Mouse (Mus musculus) intestine, embryonic 16.5 days (tissue): ENCODE measurements around the gene Hagh. TPM values are rescaled to one million over a fixed set of nuclear protein-coding genes. Genes with fewer than 3 reads are reported as not detected.
A peak's percentile ranks its signal among the peaks of the same experiment; 100 is the strongest.

ENCODE experiments used
- ATAC-seq: fragments of 200-750 bp; cut with Nextera tagmentation; 2 replicates; pipeline ENCODE4 v1.8.0; 2017; ENCODE audit warnings: moderate TSS enrichment, moderate library complexity
- H3K27ac ChIP-seq: fragments of 300-500 bp; sonication (generic); 2 replicates; pipeline ENCODE4 v1.5.1; 2014; ENCODE audit warnings: mild to moderate bottlenecking, low read length
- H3K27me3 ChIP-seq: fragments of 300-500 bp; sonication (generic); replicated peaks from 2 replicates; pipeline ENCODE4 v1.6.1; 2014; ENCODE audit warnings: low read length, control low read depth, mixed read lengths; ENCODE audit not compliant: control insufficient read depth, insufficient read depth
- H3K36me3 ChIP-seq: fragments of 300-500 bp; sonication (generic); 2 replicates; pipeline ENCODE4 v1.6.1; 2014; ENCODE audit warnings: low read length, control low read depth; ENCODE audit not compliant: control insufficient read depth, insufficient read depth
- H3K4me1 ChIP-seq: fragments of 300-500 bp; sonication (generic); 2 replicates; pipeline ENCODE4 v1.6.1; 2014; ENCODE audit warnings: low read length, control low read depth, mixed read lengths; ENCODE audit not compliant: control insufficient read depth, insufficient read depth
- H3K4me2 ChIP-seq: fragments of 300-500 bp; sonication (generic); 2 replicates; pipeline ENCODE4 v1.6.1; 2014; ENCODE audit warnings: low read depth, low read length, control low read depth
- H3K4me3 ChIP-seq: fragments of 300-500 bp; sonication (generic); 2 replicates; pipeline ENCODE4 v1.5.1; 2014; ENCODE audit warnings: mild to moderate bottlenecking, low read length
- H3K9ac ChIP-seq: fragments of 300-500 bp; sonication (generic); 2 replicates; pipeline ENCODE4 v1.6.1; 2014; ENCODE audit warnings: low read depth, low read length
- H3K9me3 ChIP-seq: fragments of 300-500 bp; sonication (generic); 2 replicates; pipeline ENCODE4 v1.6.1; 2016; ENCODE audit warnings: low read length, control low read depth; ENCODE audit not compliant: control insufficient read depth
- WGBS: fragments of 180-500 bp; shearing (Covaris S2); extraction: QIAGEN DNeasy Blood & Tissue Kit; methylation state at CpG from one replicate; pipeline ENCODE4 v1.1.7; 2014; 5-methylcytosine and 5-hydroxymethylcytosine counted together
- polyA plus RNA-seq: library from polyadenylated mRNA; unstranded; fragments of >200 nt; fragmentation: Nextera tagmentation; extraction: Ambion mirVana; gene quantifications from 2 replicates; pipeline ENCODE4 v1.2.1, GENCODE M21; 2015

The Hagh gene
- polyA plus RNA-seq, 1 experiment from 2014 or later = 86.5 TPM

DNA sequence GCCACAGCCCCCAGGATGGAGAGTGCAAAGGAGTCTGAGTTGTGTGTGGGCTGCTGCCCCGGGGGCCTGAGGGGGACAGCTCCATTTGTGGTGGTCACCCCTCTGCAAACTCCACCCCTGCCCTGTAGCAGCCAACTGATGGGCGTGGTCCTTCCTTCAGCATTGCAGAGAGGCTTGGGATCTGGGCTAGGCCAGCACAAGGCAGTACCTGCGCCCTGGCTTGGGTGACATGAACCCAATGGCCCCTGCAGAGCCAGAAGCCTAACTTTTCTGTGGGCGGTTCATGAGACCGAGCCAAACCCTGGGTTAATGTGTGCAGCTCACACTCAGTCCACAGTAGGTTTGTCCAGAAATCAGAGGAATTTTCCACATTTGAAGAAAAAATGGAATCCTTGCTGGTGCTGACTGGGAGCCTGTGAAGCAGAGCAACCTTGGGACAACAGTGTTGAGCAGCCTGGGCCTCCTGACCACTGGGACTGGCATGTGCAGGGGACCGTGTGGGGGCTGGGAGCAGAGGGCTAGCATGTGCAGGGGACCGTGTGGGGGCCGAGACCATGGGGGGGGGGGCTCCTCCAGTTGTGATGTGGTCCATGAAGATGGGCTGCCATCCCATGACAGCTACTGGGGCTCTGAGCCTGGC, 18.0 kb downstream of the Hagh start:
- H3K4me3 ChIP-seq = no peak overlapping the region
- ATAC-seq = no peak
- H3K9ac ChIP-seq = no peak overlapping the region
- H3K4me2 ChIP-seq = no peak overlapping the region
- H3K27ac ChIP-seq = no peak overlapping the region
- no peaks in the 10 kb centered on the region for H3K9me3 ChIP-seq
- H3K36me3 ChIP-seq = peaks cover 11% of the 10 kb centered on the region; the same call in 1 of the 2 replicates
- no peaks in the 10 kb centered on the region for H3K27me3 ChIP-seq
- 85% methylated on average over 8 of the region's 8 CpGs for WGBS
- no peaks in the 10 kb centered on the region for H3K4me1 ChIP-seq

DNA sequence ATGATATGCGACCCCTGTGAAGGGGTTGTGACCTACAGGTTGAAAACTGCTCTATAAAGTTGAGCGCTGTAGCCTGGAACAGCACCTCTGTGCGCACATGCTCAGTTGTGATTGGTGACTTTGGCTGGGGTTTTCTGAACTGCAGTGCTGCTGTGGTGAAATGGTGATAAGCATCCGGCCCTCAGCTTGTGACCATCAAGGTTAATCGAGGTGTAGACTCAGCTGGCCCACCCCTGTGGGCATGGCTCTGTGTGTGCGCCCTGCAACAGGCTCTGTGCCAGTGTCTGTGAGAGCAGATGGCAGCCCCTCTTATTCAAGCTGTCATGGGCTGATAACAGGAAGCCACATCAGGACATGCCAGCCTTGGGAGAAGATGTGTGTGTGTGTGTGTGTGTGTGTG, 19.0 kb downstream of the Hagh start:
- peak; percentile 73 for ATAC-seq
- Histone ChIP-seq H3K4me2 (no peak overlapping the region), H3K4me3 (no peak overlapping the region), H3K36me3 (0 out of 2 replicates have a peak, but pooled peaks cover 8% of the 10 kb centered on the region), H3K9ac (no peak overlapping the region), H3K9me3 (no peaks in the 10 kb centered on the region), H3K27me3 (no peaks in the 10 kb centered on the region), H3K27ac (no peak overlapping the region), H3K4me1 (no peaks in the 10 kb centered on the region)
- WGBS = 87% methylated on average over 6 of the region's 6 CpGs

- Histone ChIP-seq H3K27ac (no peak overlapping the region), H3K36me3 (0 out of 2 replicates have a peak, but pooled peaks cover 8% of the 10 kb centered on the region), H3K4me2 (no peak overlapping the region), H3K27me3 (no peaks in the 10 kb centered on the region), H3K9me3 (no peaks in the 10 kb centered on the region), H3K9ac (no peak overlapping the region), H3K4me1 (no peaks in the 10 kb centered on the region), H3K4me3 (no peak overlapping the region)
- 95% methylated on average over 8 of the region's 8 CpGs for whole genome bisulfite sequencing
- ATAC-seq = peak; percentile 27; the same call in 1 of the 2 replicates
These were observed 20.1 kb downstream of the Hagh start for GRCm38 (mm10) chr17:24860076-24860475.

- Histone ChIP-seq H3K4me1 (no peaks in the 10 kb centered on the region), H3K4me2 (no peak overlapping the region), H3K36me3 (0 out of 2 replicates have a peak, but pooled peaks cover 11% of the 10 kb centered on the region), H3K27ac (no peak overlapping the region), H3K9ac (no peak overlapping the region), H3K9me3 (no peaks in the 10 kb centered on the region), H3K4me3 (no peak overlapping the region), H3K27me3 (no peaks in the 10 kb centered on the region)
- 92% methylated on average over 3 of the region's 3 CpGs for WGBS
- no peak for ATAC-seq
These were observed 21.8 kb downstream of the Hagh start for GRCm38 (mm10) chr17:24861785-24862184.

DNA sequence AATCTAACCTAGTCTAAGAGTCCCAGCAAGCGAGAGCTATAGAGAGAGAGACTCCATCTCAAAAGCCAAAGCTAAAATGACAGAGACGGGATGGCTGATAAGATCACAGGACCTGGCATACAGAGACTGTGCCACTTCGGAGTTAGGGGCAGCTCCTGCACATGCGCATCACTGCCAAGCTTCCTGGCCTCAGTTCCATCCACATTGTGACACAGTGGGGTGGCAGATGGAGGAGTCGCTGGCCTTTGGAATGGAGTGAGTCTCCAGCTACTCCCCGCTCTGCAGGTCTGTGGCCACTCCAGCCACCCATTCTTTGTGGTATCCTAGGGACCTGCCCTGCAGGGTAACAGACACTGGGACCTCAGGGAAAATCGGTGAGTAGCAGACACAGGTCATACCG, 25.8 kb downstream of the Hagh start, which contains the start of gene Igfals:
Gene Igfals (plus strand): TSS at position 222 of the 400 bp plus-strand sequence.
- H3K4me3 ChIP-seq = no peak within 1 kb of the TSS
- H3K27me3 ChIP-seq = no peaks in the 10 kb centered on the region
- no peak for ATAC-seq
- WGBS = 87% methylated on average over 8 of the region's 8 CpGs
- no peaks in the 10 kb centered on the region for H3K4me1 ChIP-seq
- 0 out of 2 replicates have a peak, but pooled peaks cover 11% of the 10 kb centered on the region for H3K36me3 ChIP-seq
- no peak within 1 kb of the TSS for H3K9ac ChIP-seq
- H3K27ac ChIP-seq = no peak within 1 kb of the TSS
- H3K4me2 ChIP-seq = no peak within 1 kb of the TSS
- H3K9me3 ChIP-seq = no peaks in the 10 kb centered on the region

GRCm38 (mm10) chr17:24867914-24868313, 28.0 kb downstream of the Hagh start:
- ATAC-seq = no peak
- WGBS = 95% methylated on average over 10 of the region's 10 CpGs

DNA sequence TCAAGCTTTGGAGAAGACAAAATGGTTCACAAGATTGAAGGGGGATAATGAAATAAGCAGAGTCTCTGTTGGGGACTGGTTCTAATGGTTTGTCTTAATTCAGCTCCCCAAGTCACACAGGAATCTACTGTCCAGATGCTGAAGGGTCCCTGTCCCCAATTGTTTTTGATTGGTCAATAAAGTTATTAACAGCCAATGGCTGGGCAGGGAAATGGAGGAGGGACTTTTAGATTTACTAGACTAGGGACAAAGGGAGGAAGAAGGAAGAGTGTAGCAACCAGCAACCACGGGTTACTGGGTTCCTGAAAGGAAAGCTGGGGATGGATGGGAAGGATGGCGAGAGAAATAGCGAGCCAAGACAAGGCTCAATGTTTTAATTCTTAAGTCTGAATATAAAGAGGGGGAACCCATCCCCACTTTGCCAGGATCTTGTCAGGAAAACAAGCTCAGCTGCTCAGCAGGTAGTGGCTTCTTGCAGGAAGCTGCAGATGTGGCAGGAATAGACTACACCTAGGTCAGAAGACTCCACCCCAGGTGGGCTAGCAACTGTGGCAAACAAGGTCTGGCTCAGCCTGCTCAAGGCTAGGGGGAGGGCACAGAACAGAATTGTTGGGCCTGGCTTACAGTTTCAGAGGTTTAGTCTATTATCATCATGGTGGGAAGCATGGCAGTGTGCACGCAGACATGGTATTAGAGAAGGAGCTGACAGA, 33.9 kb downstream of the Hagh start:
- WGBS = 52% methylated on average over 4 of the region's 4 CpGs

More at GRCm38 (mm10) chr17:24867914-24868313, 28.0 kb downstream of the Hagh start:
- 0 out of 2 replicates have a peak, but pooled peaks cover 3% of the 10 kb centered on the region for H3K36me3 ChIP-seq
- H3K9me3 ChIP-seq = no peaks in the 10 kb centered on the region
- H3K4me3 ChIP-seq = no peak overlapping the region
- no peak overlapping the region for H3K4me2 ChIP-seq
- no peak overlapping the region for H3K9ac ChIP-seq
- no peaks in the 10 kb centered on the region for H3K4me1 ChIP-seq
- H3K27me3 ChIP-seq = no peaks in the 10 kb centered on the region
- no peak overlapping the region for H3K27ac ChIP-seq

DNA sequence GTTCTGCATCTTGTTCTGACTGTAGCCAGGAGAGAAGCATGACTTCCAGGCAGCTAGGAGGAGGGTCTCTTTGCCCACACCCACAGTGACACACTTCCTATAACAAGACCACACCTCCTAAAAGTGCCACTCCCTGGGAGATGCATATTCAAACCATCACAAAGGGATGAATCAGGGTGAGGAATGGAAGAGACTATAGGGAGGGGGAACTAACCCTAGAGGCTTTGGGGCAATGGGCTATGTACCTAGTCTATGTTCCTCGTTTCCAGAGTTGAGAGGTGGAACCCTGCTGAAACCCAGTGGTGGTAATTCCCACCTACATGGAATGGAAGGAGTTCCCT, 34.4 kb downstream of the Hagh start:
- H3K27me3 ChIP-seq = no peaks in the 10 kb centered on the region
- no peaks in the 10 kb centered on the region for H3K36me3 ChIP-seq
- no peaks in the 10 kb centered on the region for H3K9me3 ChIP-seq
- no peak overlapping the region for H3K9ac ChIP-seq
- ATAC-seq = no peak
- no peak overlapping the region for H3K4me2 ChIP-seq
- H3K4me1 ChIP-seq = peaks cover 10% of the 10 kb centered on the region
- H3K27ac ChIP-seq = no peak overlapping the region
- H3K4me3 ChIP-seq = no peak overlapping the region
- 50% methylated on average over 1 of the region's 1 CpGs for WGBS

More for the DNA sequence above, 33.9 kb downstream of the Hagh start:
- H3K4me3 ChIP-seq = no peak overlapping the region
- H3K9ac ChIP-seq = no peak overlapping the region
- no peak overlapping the region for H3K4me2 ChIP-seq
- H3K36me3 ChIP-seq = no peaks in the 10 kb centered on the region
- no peaks in the 10 kb centered on the region for H3K9me3 ChIP-seq
- no peak for ATAC-seq
- peaks cover 10% of the 10 kb centered on the region for H3K4me1 ChIP-seq
- no peak overlapping the region for H3K27ac ChIP-seq
- H3K27me3 ChIP-seq = no peaks in the 10 kb centered on the region

GRCm38 (mm10) chr17:24874989-24875388, 35.0 kb downstream of the Hagh start:
- no peaks in the 10 kb centered on the region for H3K27me3 ChIP-seq
- no peak overlapping the region for H3K9ac ChIP-seq
- 0 out of 2 replicates have a peak, but pooled peaks have one; percentile 41 for ATAC-seq
- H3K9me3 ChIP-seq = no peaks in the 10 kb centered on the region
- no peak overlapping the region for H3K4me2 ChIP-seq
- H3K4me3 ChIP-seq = no peak overlapping the region
- WGBS = 73% methylated on average over 8 of the region's 8 CpGs
- no peak overlapping the region for H3K27ac ChIP-seq
- no peaks in the 10 kb centered on the region for H3K36me3 ChIP-seq
- H3K4me1 ChIP-seq = peaks cover 10% of the 10 kb centered on the region
